Mouse (Mus musculus) heart, adult 18-20 months (tissue): ENCODE results near the gene Hamp. TPM values are rescaled to one million over a fixed set of nuclear protein-coding genes. Genes with fewer than 3 reads are reported as not detected.
A peak's percentile ranks its signal among the peaks of the same experiment; 100 is the strongest.

Experiments
- DNase-seq, 2 experiments: peaks; one replicate each; pipeline ENCODE4 v3.0.0; 2021 to 2022; ENCODE audit warnings: mixed read lengths in 1 of 2
- long read RNA-seq, 2 experiments: library from polyadenylated mRNA; stranded (forward); transcript quantifications; one replicate each; pipeline ENCODE4 v2.0.0; 2021
- total RNA-seq, 2 experiments: library from RNA; stranded (reverse); gene quantifications; 2 replicates each; pipeline ENCODE4 v1.2.3; 2021

Hamp gene
- total RNA-seq: 10 to 100 TPM; 12.3 to 17.5 TPM
- long read RNA-seq, experiment 1, partial matches to known transcripts: 0 of 2 reads
- long read RNA-seq, experiment 1, other reads (novel, unspliced or antisense): 0 of 2 reads
- long read RNA-seq, experiment 2, transcript Hamp-201 (3 exons, 410 nt): major isoform, 5 of 5 reads
- long read RNA-seq, experiment 2, partial matches to known transcripts: 0 of 5 reads
- long read RNA-seq, experiment 2, other reads (novel, unspliced or antisense): 0 of 5 reads

DNA sequence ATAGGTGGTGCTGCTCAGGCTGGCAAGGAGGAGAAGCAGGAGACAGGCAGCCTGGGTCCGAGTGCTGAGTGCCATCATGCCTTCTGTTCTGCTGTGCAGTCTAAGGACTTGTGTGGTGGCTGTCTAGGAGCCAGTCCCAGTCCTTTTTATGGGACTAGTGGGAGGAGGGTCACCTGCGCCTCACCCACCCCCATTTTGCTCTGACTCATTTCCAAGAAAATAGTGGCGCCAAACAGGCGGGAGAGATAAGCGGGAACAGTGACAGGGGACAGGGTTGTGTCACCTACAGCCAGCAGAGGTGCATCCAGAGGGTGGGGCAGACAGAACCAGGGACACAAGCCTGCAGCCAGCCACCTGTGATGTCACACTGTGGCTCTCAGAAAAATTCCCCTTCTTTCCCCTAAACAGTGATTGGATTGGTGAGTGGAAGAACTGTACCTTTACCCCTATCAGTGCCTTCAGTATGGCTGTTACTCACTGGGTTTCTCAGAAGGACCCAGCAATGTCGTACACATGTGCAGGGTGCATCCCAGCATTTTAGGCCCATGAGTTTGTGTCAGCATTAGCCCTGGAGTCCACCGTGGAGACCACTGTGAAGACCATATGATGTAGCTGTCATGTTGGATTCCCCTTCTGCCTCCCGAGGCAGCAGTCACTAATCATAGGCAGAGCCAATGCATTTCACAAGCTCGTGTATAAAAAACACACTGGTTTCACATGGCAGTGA, at the start of gene Hamp:
Gene Hamp (minus strand): TSS at position 124 of the 727 bp plus-strand sequence.
- DNase-seq: no peak

DNA sequence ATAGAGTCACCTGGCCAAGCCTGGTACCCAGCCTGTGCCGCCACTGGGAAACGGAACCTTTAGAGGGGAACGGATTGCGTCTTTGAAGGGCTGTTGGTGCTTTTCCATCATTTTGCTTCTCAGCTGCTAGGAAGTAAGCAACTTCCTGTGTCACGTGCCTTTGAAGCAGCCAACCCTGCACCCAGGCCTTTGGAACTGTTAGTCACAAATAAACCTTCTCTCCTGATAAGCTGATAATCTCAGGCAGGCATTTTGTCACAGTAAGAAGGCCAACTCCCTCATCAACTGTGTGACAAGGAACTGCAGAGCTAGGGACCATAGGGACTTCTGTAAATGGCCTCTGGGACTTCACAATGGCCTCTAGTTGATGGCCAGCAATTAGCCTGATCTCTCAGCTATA, 48.3 kb upstream of the Hamp start:
- no peak for DNase-seq

DNA sequence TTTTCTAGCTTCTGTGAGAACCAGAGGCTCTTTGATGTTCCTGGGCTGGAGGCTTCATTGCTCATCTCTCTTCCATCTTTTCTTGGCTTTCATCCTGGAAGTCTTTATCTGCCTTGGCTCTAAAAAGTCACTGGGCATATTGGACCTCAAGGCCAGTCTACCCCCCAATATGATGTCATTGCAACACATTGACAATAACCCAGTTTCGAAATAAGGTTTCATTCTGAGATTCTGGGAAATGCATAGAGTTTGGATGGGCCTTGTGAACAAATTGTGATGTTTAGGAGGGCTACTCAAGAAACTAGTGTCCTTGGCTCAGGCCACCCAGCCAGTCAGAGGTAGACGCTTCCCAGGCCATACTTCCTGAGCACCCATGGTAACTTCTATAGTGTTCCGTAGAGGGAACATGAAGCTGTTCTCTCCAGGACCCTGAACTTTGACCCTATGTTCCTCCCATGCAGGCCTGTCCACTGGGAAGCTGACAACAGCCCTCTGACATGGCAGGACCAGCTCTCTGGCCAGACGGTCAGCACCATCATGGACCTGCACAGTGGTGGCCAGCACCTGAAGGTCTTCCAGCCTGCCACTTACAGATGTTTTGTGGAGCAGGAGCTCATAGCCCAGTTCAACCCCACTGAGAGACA, 44.8 kb upstream of the Hamp start:
- DNase-seq: no peak

DNA sequence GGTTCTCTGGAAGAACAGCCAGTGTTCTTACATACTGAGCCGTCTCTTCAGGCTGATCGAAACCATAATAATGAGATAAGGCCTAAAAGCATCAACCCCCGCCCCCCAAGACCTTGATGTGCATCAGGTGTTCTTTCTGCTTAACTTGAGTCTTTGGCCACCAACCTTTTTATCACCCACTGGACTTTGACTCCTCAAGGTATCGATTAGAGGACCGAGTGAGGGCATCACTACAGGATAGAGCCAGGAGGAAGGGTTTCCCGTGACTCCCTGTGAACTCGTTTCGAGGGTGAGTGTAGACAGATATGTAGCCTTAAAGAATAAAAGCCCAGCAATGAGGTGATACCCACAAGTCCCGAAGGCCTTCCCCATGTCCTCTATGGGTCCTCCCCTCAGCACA, 41.5 kb upstream of the Hamp start:
- no peak for DNase-seq

DNA sequence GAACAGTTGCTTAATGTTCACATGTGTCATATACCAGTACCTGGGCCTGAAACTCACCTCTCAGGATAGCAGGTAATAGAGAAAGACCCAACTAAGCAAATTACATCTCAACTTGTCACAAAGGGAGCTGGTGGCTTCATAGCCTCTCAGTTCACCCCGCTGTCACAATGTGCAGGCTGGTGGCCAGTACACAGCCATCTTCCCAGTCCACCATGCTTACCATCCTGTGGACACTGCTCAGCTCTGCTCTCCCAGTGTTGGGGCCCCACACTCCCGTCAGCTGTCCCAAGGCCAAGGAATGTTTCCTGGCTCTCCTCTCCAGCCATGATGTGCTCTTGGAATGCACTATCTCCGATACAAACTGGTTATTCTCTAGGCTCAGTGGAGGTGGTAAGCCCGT, 37.9 kb upstream of the Hamp start:
- no peak for DNase-seq

DNA sequence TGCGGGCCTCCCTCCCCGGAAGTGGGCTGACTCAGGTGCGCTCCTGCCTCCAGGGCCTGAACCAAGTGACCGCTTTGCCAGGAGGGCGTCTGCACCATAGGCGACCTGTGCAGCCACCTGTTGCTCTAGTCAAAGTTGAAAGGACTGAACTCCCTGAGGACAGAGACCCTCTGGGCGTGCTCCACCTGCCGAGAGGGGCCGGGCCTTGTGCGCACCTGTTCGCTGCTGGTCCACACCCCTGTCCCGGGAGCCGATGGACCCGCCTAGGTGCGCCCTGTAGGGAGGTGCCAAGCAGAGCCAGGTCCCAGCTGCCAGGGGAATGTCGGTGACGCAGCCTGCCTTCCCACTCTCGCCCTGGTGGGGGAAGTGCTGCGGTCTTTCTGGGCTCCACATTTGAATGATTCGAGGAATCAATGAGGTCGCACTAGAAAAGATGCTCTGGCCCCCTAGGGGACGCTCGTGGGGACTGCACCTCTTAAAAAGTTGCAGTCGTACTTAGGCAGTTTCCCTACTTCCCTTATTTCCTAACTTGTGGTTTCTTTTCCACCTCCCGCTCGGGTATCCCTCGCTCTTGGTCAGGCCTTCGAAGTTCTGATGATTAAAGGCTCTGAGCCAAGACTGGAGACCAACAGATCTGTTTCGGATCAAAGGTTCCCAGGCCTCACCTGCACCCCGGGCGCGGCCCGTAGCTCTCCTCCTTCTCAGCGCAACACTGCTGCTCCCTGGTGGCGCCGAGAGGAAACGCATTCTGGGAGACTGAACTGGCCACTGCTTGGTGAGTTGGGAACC, 29.9 kb upstream of the Hamp start, which contains the start of gene Fam187b:
Gene Fam187b (plus strand): TSS at position 290 of the 789 bp plus-strand sequence.
- peak; percentile 86 to 95 for DNase-seq

DNA sequence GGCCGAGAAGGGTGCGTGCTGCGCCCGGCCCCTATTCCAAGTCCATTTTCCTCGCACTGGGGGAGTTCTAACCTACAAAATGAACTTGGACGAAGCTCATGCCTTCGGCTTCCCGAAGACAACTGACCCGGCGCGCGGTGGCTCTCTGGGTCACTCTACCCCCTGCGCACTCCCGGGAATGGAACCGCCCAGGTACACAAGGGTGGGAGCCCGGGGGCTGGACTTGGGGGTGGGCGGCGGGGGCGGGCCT, 29.3 kb upstream of the Hamp start, which contains the start of gene Lsr:
Gene Lsr (minus strand): TSS at position 214 of the 250 bp plus-strand sequence.
- peak in 1 of 2 experiments; percentile 32 for DNase-seq

DNA sequence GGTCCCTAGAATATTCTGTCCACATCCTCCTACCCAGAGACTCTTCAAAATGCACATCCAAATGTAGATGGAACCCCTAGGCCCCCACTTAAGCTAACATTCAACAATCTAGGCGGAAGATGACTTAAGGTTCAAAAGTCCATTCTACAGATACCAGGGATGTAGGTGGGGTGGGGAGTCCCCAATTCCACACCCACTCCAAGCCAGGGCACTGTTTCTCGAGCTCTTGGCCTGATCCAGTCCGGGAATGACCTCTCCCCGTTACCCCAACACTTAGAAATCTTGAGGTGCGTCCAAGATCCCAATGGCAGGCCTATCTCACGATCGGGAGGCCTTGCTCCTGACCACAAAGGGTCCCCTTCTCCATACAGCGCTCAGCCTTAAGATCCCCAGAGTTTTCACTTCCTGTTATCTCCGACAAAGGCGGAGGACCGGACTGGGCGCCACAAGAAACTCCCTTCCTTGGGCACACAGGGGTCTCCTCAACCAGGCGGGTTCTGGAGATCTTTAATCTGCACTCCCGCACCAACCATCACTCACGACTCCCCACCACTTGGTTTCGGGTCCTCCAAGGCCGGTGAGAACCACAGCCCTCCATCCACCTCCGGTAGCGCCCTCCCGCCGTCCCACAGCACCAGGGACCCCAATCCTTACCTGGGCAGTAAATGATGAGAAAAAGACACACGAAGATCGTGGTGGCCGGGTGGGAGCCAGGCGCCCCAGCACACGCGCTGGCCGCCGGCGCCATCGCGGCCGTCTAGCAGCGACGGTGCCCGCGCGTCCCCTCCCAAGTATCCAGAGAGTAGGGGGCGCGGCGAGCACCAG, 28.8 kb upstream of the Hamp start:
- no peak for DNase-seq

DNA sequence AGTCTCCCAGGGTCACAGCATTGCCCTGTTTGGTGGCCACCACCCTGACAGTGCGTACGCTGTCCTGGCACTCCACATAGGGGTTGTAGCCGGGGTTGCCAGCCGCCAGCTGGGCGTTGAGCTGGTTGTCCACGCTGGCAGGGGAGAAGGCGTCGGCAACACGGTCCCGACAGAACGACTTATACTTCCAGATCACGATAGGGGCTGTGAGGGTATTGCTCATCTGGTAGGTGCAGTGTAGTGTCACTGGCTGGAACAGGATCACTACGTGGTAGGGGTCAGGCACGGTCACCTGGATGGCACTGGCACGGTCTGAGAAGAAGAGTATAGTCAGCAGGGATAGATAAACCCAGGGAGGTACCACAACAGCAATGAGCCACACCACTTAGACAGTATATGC, 28.1 kb upstream of the Hamp start:
- no peak for DNase-seq

DNA sequence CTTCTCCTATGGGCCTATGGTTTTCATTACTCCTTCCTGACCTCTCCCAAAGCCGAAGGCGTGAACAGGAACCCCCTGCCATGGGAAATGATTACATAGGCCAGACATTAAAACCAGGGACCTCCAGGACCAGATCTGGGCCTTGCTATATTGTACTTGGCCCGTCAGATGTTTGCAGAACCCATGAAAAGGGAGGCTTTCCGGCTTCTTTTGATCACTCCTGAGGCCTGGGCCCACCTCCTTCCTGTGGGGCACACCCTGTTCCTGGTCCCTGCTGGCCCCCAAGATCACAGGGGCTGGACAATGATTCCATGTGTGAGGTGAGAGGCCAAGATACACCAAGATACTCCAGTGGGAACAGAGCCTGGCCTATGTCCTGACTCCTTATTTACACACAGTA, 25.3 kb upstream of the Hamp start:
- DNase-seq: peak; percentile 22 to 73

DNA sequence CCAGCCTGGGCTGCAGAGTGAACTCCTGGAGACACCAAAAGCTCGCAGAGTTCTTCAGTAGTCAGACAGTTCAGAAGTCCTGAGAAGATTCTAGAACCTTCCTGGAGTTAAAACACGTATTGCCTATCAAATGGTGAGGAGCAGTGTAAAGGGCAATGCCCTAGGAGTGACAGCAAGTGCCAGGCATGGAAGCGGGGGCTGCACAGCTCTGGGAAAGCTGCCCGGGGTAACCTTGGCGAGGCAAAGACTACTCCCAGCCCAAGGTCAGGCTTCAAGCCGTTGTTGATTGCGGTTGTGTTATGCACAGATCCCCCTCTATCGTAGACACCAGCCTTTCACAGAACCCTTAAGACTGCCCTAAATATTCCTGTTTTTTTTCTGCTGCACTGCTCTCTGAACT, 24.8 kb upstream of the Hamp start:
- DNase-seq: no peak

DNA sequence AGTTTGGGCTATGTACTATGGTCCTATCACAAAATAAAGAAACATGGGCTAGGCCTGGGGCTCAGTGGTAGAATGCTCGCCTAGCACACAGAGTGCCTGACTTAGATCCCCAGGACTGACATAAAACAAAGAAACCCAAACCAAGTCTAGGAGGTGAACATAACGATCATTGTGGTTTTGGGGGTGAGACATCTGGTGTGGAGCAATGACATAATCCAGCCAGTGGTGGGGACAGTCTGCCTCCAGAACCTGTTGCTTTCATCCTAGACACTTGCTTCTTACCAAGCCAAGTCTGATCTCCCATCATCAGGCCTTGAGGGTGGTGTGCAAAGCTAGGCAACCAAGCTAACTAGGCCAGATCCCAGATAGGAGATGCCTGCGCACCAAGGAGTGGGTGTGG, 22.8 kb upstream of the Hamp start:
- DNase-seq: no peak

DNA sequence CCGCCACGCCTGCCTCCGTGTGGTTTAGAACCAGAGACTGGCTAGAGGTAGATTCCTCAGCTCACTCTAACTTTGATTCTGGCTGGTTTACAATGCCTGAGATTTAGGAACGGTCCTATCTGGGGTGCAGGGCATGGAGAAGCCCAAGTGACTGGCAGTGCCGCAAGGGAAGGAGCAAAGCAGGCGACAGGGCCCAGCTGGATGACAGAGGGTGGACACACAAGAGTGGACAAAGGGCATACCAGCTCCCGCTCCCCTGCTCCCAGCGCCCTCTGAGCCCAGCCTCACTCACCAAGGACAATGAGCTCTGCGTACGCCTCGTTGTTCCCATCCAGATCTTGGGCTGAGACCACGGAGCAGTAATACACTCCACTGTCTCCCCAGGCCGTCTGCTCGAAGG, 21.8 kb upstream of the Hamp start:
- DNase-seq: no peak

DNA sequence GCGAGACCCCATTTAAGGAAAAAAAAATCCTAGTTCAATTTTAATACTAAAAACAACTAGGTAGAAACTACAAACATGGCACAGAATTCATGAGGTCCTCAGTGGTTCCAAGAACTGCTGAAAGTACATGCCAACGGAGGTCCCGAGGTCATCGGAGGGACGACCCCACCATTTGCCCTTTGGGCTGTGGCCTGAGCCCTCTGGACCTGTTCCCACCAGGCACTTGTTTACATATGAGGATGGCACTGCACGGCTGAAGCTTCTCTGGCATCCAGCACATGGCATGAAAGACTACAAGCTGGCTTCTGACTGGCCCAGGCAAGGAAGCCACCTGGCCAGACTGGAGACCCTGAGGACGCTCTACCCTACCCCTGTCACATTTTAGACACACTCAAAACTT, 20.5 kb upstream of the Hamp start:
- DNase-seq: no peak

DNA sequence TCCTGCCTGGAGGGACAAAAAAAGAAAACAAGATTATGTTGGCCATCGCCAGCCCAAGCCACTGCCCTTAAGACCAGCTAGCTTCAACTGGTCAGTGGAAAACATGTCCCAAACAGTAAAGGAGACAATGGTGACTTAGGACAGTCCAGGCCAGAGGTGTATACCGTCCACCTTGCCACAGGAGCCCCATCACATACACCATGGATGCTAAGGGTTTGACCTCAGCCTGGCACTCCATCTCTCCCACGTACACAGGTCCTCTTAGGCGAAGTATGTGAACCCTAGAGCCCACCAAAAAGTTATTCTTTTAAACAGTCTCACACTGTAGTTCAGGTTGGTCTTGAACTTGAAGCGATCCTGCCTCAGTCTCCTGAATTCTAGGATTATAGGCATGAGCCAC, 19.0 kb upstream of the Hamp start:
- DNase-seq: no peak

DNA sequence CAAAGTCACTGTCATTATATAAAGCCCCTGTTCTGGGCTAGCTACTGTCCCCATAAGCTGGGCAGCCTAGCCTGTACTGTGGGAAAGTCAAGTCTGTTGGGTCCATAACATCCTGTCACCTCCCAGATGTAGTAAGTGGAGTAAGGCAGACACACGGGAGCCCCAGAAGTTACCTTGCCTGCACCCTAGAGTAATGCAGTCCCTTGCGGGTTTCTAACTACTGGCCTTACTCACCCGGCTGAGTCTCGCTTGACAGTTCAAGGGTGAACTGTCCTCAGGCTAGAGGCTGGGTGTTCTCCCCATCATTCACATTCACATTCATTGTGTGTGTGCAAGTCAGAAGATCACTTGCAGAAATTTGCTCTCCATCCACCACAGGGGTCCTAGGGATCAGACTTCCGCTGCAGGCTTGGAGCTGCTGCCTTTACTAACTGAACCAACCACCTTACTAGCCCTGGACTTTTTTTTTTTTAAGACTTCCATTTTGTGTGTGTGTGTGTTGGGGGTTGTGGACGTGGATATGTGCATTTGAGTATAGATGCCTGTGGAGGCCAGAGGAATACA, 16.0 kb upstream of the Hamp start:
- no peak for DNase-seq

DNA sequence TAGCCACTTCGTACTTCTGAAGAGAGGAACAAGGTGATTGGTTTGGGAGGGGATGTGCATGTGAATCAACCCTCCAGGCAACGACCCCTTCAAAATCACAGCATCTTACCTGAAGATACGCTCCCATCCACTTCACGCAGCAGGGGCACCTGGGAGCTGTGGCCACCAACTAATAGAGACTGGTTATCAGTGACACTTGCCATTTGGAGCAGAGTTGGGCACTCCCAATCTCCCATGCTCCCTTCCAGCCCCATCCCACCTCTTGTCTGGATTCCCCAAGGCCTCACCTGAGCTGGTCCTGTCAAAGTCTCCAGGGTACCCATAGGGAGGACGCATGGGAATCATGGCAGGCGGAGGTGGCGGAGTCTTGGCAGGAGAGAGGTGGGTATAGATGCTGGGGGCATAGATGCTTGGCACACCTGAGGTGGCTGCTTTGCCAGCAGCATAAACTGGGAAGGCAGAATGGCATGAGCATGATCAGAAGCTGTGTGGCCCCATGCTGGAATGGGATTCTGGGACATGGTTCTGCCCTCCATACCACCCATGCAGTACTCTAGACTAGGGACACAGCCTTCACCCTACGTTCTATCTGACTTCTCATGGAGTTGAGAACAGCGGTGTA, 15.1 kb upstream of the Hamp start:
- no peak for DNase-seq

DNA sequence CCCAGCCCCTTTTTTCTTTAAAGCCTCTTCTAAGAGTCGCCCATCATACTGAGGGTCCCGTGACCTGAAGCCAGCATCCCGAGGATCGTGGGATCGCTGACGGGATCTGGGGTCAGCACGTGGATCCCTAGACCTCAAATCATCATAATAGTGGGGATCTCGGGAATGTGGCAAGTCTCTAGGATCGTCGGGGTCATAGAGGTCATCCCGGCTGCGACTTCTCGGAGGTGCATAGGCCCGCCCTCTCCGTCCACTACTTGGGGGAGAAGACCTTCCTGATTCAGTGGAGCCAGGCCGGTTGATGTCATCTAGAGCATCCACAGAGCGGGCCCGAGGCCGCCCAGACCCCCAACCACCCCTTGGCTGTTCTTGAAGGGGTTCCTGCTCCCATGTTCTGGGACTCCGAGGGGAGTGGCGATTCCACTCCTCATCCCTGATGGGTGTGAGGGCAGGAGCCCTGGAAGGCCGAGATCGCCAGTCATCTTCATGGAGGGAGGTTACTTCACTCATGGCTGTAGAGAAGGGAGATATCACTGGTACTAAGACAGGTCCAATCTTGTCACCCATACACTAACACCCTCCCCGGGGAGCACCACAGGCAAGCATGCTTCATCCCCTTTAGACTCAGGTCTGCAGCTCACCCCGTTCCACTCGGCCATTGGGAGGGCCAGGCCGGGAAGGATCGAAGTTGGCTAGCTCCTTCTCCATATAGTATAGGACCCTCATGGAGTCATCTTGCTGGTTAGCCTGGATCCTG, 14.5 kb upstream of the Hamp start:
- peak in 1 of 2 experiments; percentile 29 for DNase-seq

DNA sequence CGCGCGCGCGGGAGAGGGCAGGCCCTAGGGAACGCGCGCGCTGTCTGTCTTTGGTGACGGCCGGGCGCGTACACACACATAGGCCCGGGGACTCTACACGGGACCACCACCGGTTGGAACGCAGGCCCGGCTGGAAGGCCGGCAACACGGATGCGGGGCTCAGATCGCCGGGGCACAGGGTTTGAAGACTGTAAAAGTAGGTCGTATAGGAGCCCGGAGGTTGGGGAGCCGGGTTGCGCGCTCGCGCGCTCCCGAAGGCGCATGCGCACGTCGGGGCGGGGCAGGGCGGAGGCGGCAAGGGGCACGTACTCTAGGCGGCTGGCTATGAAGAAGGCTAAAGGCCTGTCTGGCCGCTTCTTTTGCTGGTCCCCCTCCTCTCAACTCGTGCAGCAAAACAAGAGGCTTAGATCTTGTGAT, 13.5 kb upstream of the Hamp start:
- peak; percentile 95 to 97 for DNase-seq

DNA sequence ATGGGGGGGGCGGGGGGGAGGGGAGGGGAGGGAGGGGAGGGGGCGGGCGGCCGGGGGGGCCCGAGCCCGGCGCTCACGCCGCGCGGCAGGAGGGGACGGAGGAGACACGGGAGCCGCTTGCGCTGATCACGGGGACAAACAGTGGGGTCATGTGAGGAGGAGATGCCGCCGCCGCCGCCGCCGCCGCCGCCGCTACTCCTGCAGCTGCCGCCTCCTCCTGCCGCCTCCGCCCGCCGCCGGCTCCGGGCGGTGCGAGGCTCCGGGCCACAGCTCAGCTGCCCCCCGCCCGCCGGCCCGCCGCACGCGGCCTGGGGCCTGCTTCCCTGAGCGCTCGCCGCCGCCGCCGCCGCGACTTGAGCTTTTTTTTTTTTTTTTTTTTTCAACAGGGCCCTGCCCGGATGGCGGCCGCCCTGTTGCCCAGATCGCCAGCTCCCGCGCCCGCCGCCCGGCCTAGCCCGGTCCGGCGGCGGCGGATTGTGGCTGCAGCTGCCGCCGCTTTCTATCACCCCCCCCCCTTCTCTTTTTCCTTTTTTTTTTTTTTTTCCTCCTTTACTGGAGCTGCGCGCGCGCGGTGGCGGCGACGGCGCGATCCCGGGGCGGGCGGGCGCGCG, 13.0 kb upstream of the Hamp start, which contains the start of gene Usf2:
Gene Usf2 (minus strand): TSS at position 48 of the 611 bp plus-strand sequence.
- DNase-seq: peak; percentile 79 to 88
